Mouse (Mus musculus) regulatory T cell (primary cell): ENCODE results near the gene Zfp184.

Source experiments
- in situ Hi-C: fragments of 300-600 bp; cut with MboI, MseI; formaldehyde crosslinking; loops from one replicate; pipeline ENCODE4 v1.15.1; 2025; ENCODE audit warnings: high pct_unique_total_duplicates

Gene Zfp184

DNA sequence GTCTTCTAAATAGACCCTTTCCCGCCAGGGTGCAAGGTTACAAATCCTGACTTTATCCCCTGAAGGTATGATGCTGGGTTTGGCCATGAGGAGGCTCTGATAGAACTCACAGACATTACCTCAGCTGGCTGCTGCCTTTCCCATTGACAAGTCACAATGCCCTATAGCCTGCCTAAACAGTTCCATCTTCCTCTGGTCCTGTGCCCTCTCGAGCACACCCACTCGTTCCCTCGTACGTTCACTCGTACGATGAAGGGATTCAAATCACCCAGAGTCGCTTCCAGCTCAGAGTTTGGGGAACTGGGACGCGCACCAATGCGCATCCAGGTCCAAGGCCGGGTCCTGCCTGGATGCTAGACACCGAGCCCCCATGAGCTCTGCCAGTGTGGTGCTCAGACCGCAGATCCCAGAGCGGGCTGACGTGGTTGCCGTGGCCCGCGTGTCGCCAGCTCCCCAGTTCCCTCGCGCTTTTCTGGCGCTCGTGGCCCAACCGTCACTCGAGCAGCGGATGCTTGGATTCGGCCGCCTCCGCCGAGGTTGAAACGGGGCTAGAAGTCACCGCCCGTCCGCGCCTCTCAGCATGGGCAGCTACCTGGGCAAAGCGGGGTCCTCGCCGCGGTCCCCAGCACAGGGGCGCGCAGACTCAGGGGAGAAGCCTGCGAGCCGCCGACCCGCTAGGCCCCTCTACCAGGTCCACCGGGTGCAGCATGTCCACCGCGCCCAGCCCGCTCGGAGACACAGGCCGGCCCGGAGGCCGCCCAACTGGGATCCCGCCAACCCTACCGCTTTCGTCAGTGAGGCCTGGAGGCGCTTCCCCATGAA is 36.3 kb downstream of the Zfp184 start, which contains the start of gene Pom121l2:
Gene Pom121l2 (plus strand): TSS at position 214 of the 822 bp plus-strand sequence.
- in situ Hi-C loops, result no loop called here

DNA sequence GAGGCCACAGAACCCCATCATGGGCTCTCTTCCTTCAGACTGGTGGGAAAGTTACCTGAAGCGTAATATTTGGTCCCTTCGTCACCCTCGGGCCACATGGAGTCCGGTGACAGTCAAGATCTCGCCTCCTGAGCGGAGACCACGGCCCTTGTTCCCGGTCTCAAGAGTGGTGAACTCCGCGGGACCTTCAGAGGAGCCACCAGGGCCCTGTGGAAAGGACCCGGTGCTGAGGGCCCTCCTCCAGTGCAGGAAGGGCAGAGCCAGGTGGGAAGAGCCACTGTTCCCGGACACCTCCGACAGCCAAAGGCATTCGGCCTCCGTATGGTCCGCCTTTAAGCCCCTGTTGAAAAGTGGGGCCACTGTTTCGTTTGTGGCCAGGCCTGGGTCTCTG is 36.9 kb downstream of the Zfp184 start:
- in situ Hi-C loops, result no loop called here

DNA sequence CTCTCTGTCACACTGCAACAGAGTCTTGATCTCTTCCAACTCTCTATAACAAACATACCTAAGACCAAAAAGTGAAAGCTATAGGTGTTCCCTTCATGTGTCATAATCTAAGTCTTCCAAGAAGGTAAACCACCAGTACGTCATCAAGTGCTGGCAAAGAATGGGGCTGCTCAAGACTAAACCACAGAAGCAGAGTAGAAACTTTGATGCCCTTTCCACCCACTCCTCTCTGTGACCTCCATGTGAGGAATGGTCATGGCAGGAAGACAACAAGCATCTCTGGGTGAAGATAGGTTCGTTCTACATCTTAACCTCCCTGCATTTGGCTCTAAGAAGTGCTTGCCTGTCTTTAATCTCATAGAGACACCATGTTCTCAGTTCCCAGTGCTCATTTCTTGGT is 39.6 kb downstream of the Zfp184 start:
- in situ Hi-C loops, result no loop called here

DNA sequence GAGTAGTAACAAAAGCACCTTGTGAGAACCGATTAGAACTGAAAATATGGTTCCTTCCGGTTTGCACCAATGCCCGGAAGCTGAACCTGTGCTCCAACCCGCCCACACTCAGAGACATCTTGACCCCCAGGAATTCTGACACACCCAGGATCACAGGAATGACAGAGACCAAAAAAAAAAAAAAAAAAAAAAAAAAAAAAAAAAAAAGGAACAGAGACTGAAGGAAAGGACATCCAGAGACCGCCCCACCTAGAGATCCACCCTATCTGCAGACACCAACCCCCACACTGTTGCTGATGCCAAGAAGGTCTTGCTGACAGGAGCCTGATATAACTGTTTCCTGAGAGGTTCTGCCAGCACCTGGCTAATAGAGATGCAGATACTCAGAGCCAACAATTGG is 47.7 kb downstream of the Zfp184 start:
- in situ Hi-C loops, result no loop called here

DNA sequence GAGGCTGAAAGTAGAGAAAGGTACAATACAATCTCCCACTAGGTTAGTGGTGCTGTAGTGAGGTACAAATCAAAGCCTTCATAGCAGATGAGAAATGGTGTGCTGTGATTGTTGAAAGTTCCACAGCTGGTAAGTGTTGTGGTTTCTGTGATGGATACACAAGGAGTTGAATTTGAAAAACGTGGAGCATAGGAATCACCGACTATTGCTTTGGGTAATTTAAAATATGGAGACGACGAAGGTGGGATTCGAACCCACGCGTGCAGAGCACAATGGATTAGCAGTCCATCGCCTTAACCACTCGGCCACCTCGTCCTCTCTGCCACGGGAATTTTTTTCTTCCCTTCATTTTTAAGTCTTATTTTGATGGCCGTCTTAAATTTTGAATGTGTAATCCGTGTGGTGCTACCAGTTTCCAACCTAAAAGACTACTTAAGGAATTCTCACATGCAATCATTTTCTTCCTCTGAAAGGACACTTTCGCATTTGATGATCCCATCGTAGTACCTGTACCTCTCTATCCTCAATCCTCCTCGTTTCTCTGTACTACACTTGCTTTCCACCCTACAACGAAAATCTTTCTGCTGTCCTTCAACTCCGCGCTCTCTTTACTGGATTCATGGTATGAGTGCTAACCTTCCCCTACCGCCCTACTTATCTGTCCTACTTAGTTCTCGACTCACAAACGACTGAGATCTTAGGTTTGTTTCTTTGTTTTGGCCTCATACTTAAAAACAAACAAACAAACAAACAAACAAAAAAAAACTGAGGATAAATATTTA is 49.3 kb downstream of the Zfp184 start:
- in situ Hi-C loops, result no loop called here

DNA sequence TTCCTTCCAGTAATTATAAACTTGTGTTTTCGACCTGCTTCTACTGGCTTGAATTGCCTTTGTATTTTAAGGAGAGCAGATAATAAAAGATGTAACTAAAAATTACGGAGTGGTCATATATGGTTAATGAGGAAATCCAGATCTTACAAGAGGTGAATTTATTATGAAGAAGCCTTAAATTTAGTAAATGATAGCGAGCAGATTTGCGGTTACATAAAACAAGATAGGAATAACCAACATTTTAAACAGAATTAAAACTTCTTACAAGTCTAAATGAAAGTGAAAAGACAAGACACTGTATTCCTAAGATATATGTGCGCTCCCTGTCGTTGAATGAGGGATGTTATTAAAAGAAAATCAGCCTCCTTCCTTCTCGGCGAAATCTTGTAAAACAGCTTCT is 50.0 kb downstream of the Zfp184 start:
- in situ Hi-C loops, result no loop called here

DNA sequence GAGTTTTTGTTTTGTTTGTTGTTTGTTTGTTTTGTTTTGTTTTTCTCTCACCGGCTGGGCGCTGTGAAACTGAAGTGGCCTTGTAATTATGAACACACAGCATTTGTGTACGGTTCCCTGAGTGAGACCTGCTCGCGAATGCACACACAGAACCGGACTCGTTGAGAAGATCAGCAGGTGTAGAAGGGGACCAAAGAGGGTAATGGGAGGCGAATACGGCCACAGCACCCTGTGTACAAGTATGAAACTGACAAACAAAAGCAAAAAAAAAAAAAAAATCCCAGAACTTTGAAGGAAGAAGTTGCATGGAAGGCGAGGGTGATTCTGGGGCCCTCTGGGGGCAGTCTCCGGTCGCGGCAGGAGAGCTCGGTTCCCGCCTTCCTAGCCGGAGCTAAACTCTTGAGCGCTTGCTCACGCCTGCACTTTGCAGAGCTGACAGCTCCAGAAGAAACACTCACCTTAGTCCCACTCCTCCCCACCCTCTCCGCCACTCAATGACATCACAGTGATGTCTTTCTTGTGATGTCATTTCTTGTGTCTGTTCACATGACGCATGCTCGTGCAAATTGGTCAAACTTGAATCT is 50.5 kb downstream of the Zfp184 start:
- in situ Hi-C loops, result no loop called here

DNA sequence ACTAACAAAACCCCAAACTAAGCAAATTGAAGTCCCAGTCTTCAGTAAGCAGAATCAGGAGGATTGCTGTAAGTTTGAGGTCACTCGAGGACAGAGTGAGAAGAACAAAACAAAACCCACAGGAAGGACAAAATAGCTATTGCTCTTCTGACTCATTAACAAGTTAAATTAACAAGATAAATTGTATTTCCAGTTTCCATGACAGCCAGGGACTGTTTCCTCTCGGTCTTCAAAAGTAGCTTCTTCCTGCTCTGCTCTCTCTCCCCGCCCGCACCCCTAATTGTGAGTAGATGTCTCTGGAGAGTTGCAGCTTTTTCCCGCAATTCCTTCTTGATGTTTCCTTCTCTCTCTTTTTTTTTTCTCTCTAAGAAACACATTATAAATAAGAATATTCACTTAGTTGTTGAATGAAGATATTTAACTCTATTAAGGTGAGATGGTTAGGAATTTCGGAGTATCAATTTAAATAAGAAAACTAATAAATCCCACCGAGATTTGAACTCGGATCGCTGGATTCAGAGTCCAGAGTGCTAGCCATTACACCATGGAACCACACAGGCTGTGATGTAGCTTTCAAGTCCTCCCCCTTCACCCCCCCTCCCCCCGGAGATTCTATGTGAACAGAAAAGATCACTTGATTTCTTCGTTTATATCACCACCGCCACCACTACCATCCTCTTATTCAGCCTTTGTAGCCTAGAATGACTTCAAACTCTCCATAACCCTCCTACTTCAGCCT is 51.4 kb downstream of the Zfp184 start:
- in situ Hi-C loops, result no loop called here

DNA sequence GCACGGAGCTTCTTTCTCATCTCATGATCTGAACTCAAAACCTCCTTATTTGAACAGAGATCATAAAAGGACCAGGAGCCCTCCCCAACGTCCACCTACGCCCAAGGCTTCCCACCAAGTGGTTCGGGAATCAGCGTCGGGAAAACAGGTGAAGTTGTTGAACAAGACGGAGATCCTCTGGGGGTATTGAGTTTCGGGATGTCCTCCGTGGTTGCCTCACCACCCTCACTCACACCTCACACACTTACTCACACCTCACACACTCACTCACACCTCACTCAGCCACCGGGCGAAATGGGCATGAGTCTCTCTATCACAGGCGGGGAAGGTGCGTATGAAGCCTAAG is 51.9 kb downstream of the Zfp184 start:
- in situ Hi-C loops, result no loop called here

DNA sequence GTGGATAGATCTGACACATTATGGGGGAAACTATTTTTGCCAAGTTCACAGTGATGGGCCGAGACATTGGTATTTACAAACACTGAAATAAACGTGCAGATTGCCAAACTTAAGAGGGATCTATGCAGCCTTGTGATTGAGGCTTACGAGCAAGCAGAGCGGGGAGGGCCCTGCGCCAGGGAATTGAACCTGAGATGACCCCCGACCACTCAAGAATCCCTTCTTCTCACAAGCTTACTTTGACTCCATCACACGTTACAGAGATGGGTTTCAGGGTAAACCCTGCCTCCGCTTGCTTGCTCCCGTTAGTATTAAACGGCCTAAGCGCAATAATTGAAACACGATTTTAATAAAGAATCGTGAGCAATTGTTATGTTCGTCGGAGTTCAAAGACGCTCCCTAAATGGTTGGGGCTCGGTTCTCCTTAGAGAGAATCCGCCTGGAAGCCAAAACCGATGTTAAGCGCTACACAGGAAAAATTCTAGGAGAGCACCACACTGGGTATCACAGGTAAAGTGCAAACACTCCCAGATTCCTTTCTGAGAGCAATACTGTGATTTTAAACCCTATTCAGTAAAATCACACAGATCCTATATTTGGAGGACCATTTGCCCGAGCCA is 52.4 kb downstream of the Zfp184 start:
- in situ Hi-C loops, result no loop called here

DNA sequence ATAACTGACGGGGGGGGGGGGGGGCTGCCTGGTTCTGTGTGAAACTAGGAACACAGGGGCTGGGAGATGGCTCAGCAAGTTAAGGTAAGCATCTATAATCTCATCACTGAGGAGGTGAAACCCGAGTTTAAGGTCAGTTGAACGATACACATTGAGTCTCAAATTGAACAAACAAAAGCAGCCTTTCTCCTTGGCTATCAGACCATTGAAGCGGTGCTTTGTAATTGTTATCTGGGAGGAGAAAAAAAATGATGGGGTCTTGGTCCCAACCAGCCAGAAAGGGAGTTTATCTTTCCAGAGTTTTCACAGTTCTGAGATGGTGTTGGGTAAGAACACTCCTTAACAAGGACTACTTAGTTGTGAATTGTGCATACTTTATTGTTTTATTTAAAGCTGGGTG is 52.9 kb downstream of the Zfp184 start:
- in situ Hi-C loops, result no loop called here

DNA sequence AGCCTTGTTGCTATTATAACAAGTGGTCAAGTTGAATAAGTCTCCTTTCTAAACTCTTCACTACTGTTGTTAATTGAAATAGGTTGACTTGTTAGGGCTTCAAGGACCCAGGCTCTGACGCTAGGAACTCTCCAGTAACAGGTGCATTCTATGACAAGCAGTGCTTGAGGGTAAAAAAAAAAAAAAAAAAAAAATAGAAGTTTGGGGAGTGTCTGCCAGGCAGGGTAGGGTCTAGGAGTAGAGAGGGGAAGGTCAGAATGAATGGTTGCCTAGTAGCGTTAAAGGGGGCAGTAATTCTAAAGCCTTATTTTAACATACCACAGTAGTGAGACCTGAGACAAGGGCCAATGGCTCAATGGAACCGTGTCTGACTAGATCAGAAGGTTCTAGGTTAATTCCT is 53.5 kb downstream of the Zfp184 start:
- in situ Hi-C loops, result no loop called here

DNA sequence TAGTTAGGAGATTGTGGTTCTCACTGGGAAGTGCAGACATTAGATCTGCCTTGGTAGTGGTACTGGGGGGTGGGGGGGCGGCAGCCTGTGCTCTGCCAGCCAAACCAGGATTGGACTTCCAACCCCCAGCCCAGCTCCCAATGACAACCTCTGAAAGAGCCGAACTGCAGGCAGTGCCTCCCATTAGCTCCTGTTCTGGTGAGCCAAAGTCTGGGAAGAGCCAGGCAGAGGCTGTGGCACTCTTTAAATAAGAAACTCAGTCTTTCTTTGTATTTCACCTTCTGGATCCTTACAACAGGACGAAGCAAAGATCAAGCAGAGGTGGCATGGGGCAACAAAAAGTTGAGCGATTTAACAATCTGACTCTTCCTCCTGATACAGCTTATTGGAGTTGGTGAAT is 54.3 kb downstream of the Zfp184 start:
- in situ Hi-C loops, result no loop called here

DNA sequence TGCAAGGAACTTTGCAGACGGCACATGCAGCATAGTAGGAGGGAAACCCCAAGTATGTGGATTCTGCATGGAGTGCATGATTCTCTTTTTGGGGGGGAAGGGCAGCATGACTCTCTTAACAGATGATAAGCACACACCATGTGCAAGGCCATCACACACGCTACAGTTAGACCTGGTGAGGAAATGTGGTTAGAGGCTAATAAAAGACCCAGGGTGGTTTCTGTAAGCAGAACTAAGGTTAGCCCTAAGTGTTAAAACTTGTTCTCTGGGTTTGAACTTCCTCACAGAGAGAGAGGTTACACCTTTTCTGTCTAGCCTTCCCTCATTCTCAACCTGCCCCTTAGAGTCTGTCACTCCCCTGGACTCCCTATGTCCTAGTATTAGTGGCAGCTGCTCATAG is 56.5 kb downstream of the Zfp184 start:
- in situ Hi-C loops, result no loop called here

DNA sequence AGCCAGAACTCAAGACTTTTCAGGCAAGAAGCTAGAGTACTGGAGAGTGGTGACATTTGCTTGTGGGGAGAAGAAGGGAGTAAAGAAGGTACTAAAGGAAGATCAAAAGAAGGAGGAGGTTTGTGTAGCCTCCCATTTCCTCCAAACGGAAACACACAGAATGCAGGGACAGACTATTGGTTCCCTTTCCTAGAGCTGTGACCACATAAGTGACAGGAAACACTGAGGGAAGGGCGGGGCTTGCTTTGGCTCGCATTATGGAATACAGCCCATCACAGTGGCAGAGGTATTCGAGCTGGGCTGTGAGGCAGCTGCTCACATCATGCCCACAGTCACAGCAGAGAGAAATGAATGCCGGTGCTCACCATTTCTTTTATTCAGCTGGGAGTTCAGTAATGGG is 56.9 kb downstream of the Zfp184 start:
- in situ Hi-C loops, result no loop called here

DNA sequence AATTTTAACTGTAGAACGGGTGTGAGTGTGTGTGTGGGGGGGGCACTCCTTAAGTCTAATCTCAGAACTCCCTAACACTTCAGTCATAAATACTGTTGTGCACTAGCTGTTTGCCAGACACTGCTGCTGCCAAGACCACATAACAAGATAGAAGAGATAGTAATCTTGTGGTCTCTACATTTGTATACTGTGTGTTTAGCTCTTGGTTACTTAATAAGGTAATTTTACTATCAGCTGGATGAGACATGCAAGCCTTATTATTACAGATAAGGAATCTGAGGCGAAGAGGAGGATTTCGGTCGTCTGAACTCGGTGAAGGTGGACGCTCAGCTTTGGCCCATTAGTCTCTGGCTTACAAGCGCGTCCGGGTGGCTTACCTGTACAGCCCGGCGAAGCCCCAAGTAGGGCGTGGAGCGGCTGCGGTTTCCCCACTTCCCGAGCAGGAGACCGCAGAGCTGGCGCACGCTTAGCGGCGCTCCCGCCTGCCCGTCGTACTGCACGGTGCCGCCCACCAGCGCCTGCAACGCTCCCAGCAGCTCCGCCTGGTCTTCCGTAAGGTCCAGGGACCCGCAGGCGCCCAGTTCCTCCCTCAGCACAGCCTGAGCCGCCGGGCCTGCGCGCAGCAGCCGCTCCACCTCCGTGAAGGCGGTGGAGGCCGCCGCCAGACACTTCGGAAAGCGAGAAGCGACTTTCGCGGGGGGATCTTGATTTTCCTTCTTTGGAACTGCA is 60.9 kb downstream of the Zfp184 start:
- in situ Hi-C loops, result no loop called here

DNA sequence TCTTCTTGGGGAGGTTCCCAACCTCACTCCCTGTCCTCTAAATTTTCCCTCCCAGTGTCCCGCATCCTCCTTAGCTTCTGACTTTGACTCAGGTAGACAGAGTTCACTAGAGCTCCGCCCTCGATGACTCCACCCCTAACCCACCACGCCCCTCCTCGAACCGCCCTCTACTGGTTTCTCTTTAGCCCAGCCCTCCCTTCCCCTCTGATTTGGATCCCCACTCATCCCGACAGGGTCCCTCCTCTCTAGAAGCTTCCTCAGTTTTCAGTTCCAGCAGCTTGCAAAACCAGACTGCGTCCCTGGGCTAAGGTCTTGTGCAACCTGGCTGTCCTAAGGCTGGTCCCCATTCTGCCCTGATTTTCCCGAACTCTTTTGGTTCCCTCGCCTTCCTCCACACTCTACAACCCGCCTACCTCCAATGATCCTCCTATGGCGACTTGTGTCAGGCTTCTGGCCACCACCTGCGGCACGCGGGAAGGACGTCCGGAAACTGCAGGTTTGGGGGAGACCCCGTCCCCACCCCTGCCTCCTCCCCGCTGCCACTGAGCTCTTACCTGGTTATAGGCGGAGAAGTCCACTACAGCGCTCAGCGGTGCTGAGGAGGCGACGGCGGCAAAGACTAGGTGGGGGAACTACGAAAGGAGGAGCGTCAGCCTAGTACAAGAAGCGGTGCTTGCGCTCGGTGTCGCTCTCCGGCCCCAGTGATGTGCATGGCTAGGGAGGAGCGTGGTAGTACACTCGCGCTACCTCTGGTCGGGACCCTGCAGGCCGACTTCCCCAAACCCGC is 61.6 kb downstream of the Zfp184 start:
- in situ Hi-C loops, result no loop called here

DNA sequence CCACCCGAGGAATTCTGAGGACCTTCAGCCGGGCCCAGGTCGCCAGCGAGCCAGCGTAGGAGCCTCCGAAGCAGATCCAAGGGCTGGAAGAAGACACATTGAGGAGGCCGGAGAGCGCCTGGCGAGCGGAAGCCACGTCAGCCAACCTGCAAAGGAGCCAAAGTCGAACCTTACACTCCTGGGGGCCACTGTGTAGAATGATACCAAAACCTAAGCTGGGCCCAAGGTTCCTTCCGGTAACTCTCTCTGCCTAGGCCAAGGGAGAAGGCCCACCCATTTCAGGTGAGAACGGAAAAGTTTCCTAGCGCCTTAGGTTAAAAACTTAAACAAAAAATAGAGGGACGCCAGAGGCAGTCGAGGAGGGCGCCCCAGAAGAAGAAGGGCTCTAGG is 62.2 kb downstream of the Zfp184 start:
- in situ Hi-C loops, result no loop called here

DNA sequence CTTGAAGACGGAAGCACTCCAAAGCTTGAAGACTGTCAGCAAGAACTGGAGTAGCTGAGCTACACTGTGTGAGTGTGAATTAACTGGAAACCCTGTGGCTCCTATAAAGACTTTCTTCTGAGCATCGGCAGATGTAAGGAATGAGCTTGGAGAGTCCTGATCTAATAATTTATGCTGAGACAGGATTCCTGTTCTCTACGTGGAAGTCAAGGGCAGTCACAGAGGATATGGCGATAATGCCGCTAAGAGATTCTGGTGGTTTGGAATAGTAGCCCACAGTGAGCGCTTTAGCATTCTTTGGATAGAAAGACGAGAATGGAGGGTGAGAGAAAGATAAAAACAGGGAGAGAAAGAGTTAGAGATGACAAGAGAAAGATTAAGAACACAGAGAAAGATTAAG is 63.0 kb downstream of the Zfp184 start:
- in situ Hi-C loops, result no loop called here

DNA sequence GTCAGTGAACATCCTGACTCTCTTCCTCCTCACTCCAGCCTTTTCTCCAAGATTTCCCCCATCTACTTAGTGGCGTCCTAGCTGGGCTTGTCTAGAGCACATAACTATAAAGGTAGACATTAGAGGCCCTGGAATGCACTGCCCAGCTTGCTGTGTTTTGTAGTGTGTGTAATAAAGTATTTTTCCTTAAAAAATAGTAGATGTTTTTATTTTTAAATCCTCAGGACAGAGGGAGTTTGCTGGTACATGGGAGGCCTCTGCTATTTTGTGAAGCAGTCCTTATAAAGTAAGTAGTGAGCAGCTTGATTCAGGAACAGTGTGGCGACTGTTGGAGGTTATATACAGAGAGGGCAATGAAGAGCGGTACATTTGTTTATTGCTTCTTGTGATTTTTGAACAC is 63.8 kb downstream of the Zfp184 start:
- in situ Hi-C loops, result no loop called here
